Mouse (Mus musculus) forebrain, embryonic 11.5 days (tissue): ENCODE results near the gene Gpr157. TPM values are rescaled to one million over a fixed set of nuclear protein-coding genes. Genes with fewer than 3 reads are reported as not detected.

Source experiments
- ATAC-seq: fragments of 200-750 bp; cut with Nextera tagmentation; replicated peaks from 2 replicates; pipeline ENCODE4 v1.8.0; 2017; ENCODE audit warnings: moderate TSS enrichment; ENCODE audit not compliant: low FRiP score
- DNase-seq: peaks from one replicate; pipeline ENCODE4 v3.0.0-alpha.2; 2017; ENCODE audit warnings: low spot score
- H3K27ac ChIP-seq: fragments of 300-500 bp; sonication (generic); 2 replicates; pipeline ENCODE4 v1.5.1; 2014; ENCODE audit warnings: low read depth, low read length
- H3K27me3 ChIP-seq: fragments of 300-500 bp; sonication (generic); 2 replicates; pipeline ENCODE4 v1.6.1; 2014; ENCODE audit warnings: mild to moderate bottlenecking, low read length, mixed read lengths; ENCODE audit not compliant: control insufficient read depth, insufficient read depth
- H3K36me3 ChIP-seq: fragments of 300-500 bp; sonication (generic); 2 replicates; pipeline ENCODE4 v1.6.1; 2014; ENCODE audit warnings: mild to moderate bottlenecking, low read length, moderate library complexity, mixed read lengths; ENCODE audit not compliant: control insufficient read depth, insufficient read depth
- H3K4me1 ChIP-seq: fragments of 300-500 bp; sonication (generic); replicated peaks from 2 replicates; pipeline ENCODE4 v1.6.1; 2014; ENCODE audit warnings: low read length, mixed read lengths; ENCODE audit not compliant: control insufficient read depth, insufficient read depth
- H3K4me2 ChIP-seq: fragments of 300-500 bp; sonication (generic); 2 replicates; pipeline ENCODE4 v1.6.1; 2014; ENCODE audit warnings: low read depth, mild to moderate bottlenecking, low read length, moderate library complexity, mixed read lengths; ENCODE audit not compliant: severe bottlenecking
- H3K4me3 ChIP-seq: fragments of 300-500 bp; sonication (generic); 2 replicates; pipeline ENCODE4 v1.5.1; 2014; ENCODE audit warnings: low read depth, low read length
- H3K9ac ChIP-seq: fragments of 300-500 bp; sonication (generic); 2 replicates; pipeline ENCODE4 v1.6.1; 2014; ENCODE audit warnings: low read length
- H3K9me3 ChIP-seq: fragments of 300-500 bp; sonication (generic); 2 replicates; pipeline ENCODE4 v1.6.1; 2016; ENCODE audit warnings: low read length, mixed read lengths; ENCODE audit not compliant: control insufficient read depth
- WGBS: fragments of 180-500 bp; shearing (Covaris S2); extraction: QIAGEN DNeasy Blood & Tissue Kit; methylation state at CpG from one replicate; pipeline ENCODE4 v1.1.7; 2014; 5-methylcytosine and 5-hydroxymethylcytosine counted together
- microRNA counts: library from miRNA; unstranded; fragments of <30 nt; microRNA quantifications from one replicate; lab custom pipeline; 2015
- microRNA-seq: library from miRNA; unstranded; fragments of <30 nt; microRNA quantifications from one replicate; pipeline ENCODE4, GENCODE M21; 2016; ENCODE audit not compliant: insufficient number of aligned reads
- polyA plus RNA-seq: library from polyadenylated mRNA; unstranded; fragments of >200 nt; fragmentation: Nextera tagmentation; extraction: Ambion mirVana; gene quantifications from 2 replicates; pipeline ENCODE4 v1.2.1, GENCODE M21; 2014

The Gpr157 gene
- polyA plus RNA-seq, 1 experiment from 2014 or later = 0.24 TPM

DNA sequence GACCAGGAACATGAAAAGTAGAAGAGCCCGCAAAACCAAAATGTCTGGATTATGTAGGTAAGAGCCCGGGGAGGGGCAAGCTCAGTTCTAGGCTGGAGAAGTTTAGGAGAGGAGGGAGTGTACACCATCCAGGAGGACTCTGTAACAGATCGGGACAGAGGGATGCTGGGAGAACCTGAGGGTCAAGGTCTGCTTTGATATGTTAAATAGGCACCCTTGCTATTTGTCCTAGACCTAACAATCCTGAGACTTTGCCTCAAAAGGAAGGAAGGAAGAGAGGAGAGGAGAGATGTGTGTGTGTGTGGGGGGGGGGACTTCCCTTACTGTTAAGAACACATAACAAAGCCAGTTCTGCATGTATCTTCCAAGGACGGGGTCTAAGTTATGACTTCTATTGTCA, 68.1 kb downstream of the Gpr157 start:
- no peak for DNase-seq
- WGBS = 89% methylated on average over 4 of the region's 4 CpGs
- no peak overlapping the region for H3K27ac ChIP-seq

More for the DNA sequence above, 68.1 kb downstream of the Gpr157 start:
- no peaks in the 10 kb centered on the region for H3K9me3 ChIP-seq
- no peaks in the 10 kb centered on the region for H3K36me3 ChIP-seq
- no peaks in the 10 kb centered on the region for H3K4me1 ChIP-seq
- no peak overlapping the region for H3K4me3 ChIP-seq
- no peak overlapping the region for H3K4me2 ChIP-seq
- no peaks in the 10 kb centered on the region for H3K27me3 ChIP-seq
- no peak for ATAC-seq
- H3K9ac ChIP-seq = no peak overlapping the region

MicroRNA genes within 50 kb of the gene (microRNA counts, 519-probe panel; counts per million panel counts)
- microRNA mmu-miR-34a (lab: Ali Mortazavi, UCI) = 31.2 counts per million

Small RNA genes within 50 kb of the gene (microRNA-seq; reads per million reads assigned to microRNA genes)
- 165 reads per million, percentile 43 among the genes with 10 or more reads in this experiment for gene Mir34a

Other genes with a start within 250 kb of the Gpr157 start
- 7.5 and 7.8 TPM in 2 replicates for gene Spsb1, start 132.3 kb upstream of the Gpr157 start, polyA plus RNA-seq
- 2.1 and 2.5 TPM in 2 replicates for gene H6pd, start 78.3 kb upstream of the Gpr157 start, polyA plus RNA-seq
- gene Slc2a5, start 31.9 kb downstream of the Gpr157 start, polyA plus RNA-seq = 1.1 and 1.8 TPM in 2 replicates
- gene Slc2a7, start 61.6 kb downstream of the Gpr157 start, polyA plus RNA-seq = not detected in 2 replicates
- not detected in 2 replicates for gene Car6, start 114.0 kb downstream of the Gpr157 start, polyA plus RNA-seq
- gene Eno1, start 149.4 kb downstream of the Gpr157 start, polyA plus RNA-seq = 1,858 and 1,977 TPM in 2 replicates
- 51.6 and 56.2 TPM in 2 replicates for gene Rere, start 194.3 kb downstream of the Gpr157 start, polyA plus RNA-seq